Mouse (Mus musculus) heart, adult 2 months (tissue): ENCODE measurements around the gene Whamm.

ENCODE experiments used
- CTCF ChIP-seq: fragments of 200-600 bp; IDR thresholded peaks from 2 replicates; pipeline ENCODE4 v1.8.1; 2022; ENCODE audit warnings: antibody characterized with exemption, mild to moderate bottlenecking, moderate library complexity
- EP300 ChIP-seq: fragments of 200-500 bp; IDR thresholded peaks from 2 replicates; pipeline ENCODE4 v1.6.1; 2011; ENCODE audit warnings: low read depth, low read length, control low read depth; ENCODE audit not compliant: insufficient read depth
- POLR2A ChIP-seq: fragments of 200-500 bp; IDR thresholded peaks from 2 replicates; pipeline ENCODE4 v1.6.1; 2011; ENCODE audit warnings: mild to moderate bottlenecking, low read depth, low read length, control low read depth; ENCODE audit not compliant: insufficient read depth

- no peak for TF ChIP-seq CTCF
- TF ChIP-seq EP300 = no peak
- no peak for TF ChIP-seq POLR2A
These were observed 14.2 kb upstream of the Whamm start for GRCm38 (mm10) chr7:81556839-81557238.
